Mouse (Mus musculus): Measurements from ENCODE around the gene Gm10324.
"Not testable (repeated sequence)": the region's sequence is repeated elsewhere in the genome, so short reads cannot be mapped to it uniquely, and the experiment has no call there.

The Gm10324 gene

GRCm38 (mm10) chr13:66119247-66119646, at the start of gene Gm10324:
Gene Gm10324, plus strand, starts transcription at chr13:66119547.
- not testable (repeated sequence) for DNase-seq (ENCODE audit: extremely low spot score, low spot score)

All from neural tube, embryonic 10.5 days (tissue).